Mouse (Mus musculus): ENCODE data around the gene Klhl20. TPM values are rescaled to one million over a fixed set of nuclear protein-coding genes. Genes with fewer than 3 reads are reported as not detected.

Gene Klhl20
- polyA plus RNA-seq, 1 experiment from 2014 or later = 10.0 TPM

GRCm38 (mm10) chr1:161038968-161039721 lies 92.2 kb downstream of the Klhl20 start:
- Histone ChIP-seq H3K9ac (replicated peaks; ENCODE audit: low read depth) (no peak overlapping the region), H3K4me3 (ENCODE audit: low read depth, low read length) (no peak overlapping the region), H3K9me3 (ENCODE audit: low read length) (no peaks in the 10 kb centered on the region), H3K27me3 (replicated peaks; ENCODE audit: insufficient read depth, low read length) (no peaks in the 10 kb centered on the region), H3K4me1 (ENCODE audit: insufficient read depth, low read depth, low read length) (peaks cover 9% of the 10 kb centered on the region; the same call in 1 of the 2 replicates), H3K27ac (ENCODE audit: low read length) (no peak overlapping the region), H3K4me2 (replicated peaks; ENCODE audit: low read depth, low read length) (no peak overlapping the region), H3K36me3 (ENCODE audit: insufficient read depth, low read length) (peaks cover 6% of the 10 kb centered on the region; the same call in 1 of the 2 replicates)
- ATAC-seq = no peak
- no peak for DNase-seq (ENCODE audit: low spot score)
- WGBS = 21% methylated on average over 3 of the region's 3 CpGs
- TF ChIP-seq CTCF (IDR thresholded peaks at IDR 0.05) (no peak), EP300 (IDR thresholded peaks at IDR 0.05) (no peak)

Other genes with a start within 250 kb of the Klhl20 start
- 6.9 and 8.2 TPM in 2 replicates for gene Rc3h1, start 225.1 kb downstream of the Klhl20 start, polyA plus RNA-seq (2015; fragmentation: Nextera tagmentation; extraction: Ambion mirVana)
- 1.7 and 2.3 TPM in 2 replicates for gene Serpinc1, start 152.9 kb downstream of the Klhl20 start, polyA plus RNA-seq (2015; fragmentation: Nextera tagmentation; extraction: Ambion mirVana)
- 4.5 and 6.4 TPM in 2 replicates for gene Zbtb37, start 96.7 kb downstream of the Klhl20 start, polyA plus RNA-seq (2015; fragmentation: Nextera tagmentation; extraction: Ambion mirVana)
- 10.9 TPM in 2 replicates for gene Dars2, start 60.9 kb downstream of the Klhl20 start, polyA plus RNA-seq (2015; fragmentation: Nextera tagmentation; extraction: Ambion mirVana)
- gene Cenpl, start 60.8 kb downstream of the Klhl20 start, polyA plus RNA-seq (2015; fragmentation: Nextera tagmentation; extraction: Ambion mirVana) = 4.5 and 5.6 TPM in 2 replicates
- 1.3 and 2.2 TPM in 2 replicates for gene Ankrd45, start 11.2 kb upstream of the Klhl20 start, polyA plus RNA-seq (2015; fragmentation: Nextera tagmentation; extraction: Ambion mirVana)
- 0.15 TPM in 1 of 2 replicates, not detected in the other for gene Tex50, start 27.8 kb upstream of the Klhl20 start, polyA plus RNA-seq (2015; fragmentation: Nextera tagmentation; extraction: Ambion mirVana)
- gene Prdx6, start 119.7 kb upstream of the Klhl20 start, polyA plus RNA-seq (2015; fragmentation: Nextera tagmentation; extraction: Ambion mirVana) = 1,194 and 1,245 TPM in 2 replicates

Measured in lung, postnatal 0 days (tissue).